Comparison of ENCODE assay signal across 7 mouse cellular contexts in genomic region chr11:66984165-66985135, GRCm38 (mm10). TPM values are rescaled to one million over a fixed set of nuclear protein-coding genes. Genes with fewer than 3 reads are reported as not detected.
A peak's percentile ranks its signal among the peaks of the same experiment; 100 is the strongest.
DNase-seq lines count a peak whose midpoint lies in the region; ATAC-seq and TF ChIP-seq lines count a peak whose summit lies in the region.

No protein-coding gene starts in this region.

- intact Hi-C loops in heart, adult 2 months (cut with DNase I), result loop anchor here (1.0 to 2.0 kb wide), 3 partner anchors 36 to 79 kb away; no protein-coding TSS in a partner anchor

- peaks cover 3% of the 10 kb centered on the region for H3K4me1 ChIP-seq in heart, adult 2 months (ENCODE audit: control insufficient read depth, insufficient read depth, low read length)
- no peaks in the 10 kb centered on the region; the same call in 1 of the 2 replicates for H3K4me1 ChIP-seq in kidney, adult 2 months (ENCODE audit: control insufficient read depth, insufficient read depth, low read length)
- H3K4me1 ChIP-seq in limb, embryonic 14.5 days (ENCODE audit: control insufficient read depth, insufficient read depth, low read length), result peaks cover 19% of the 10 kb centered on the region
- H3K4me1 ChIP-seq in midbrain, embryonic 16.5 days (ENCODE audit: control insufficient read depth, insufficient read depth, low read length), result peaks cover 11% of the 10 kb centered on the region

- H3K36me3 ChIP-seq in heart, adult 2 months (ENCODE audit: control insufficient read depth, insufficient read depth, low read length), result no peaks in the 10 kb centered on the region
- no peaks in the 10 kb centered on the region for H3K36me3 ChIP-seq in kidney, adult 2 months (ENCODE audit: control insufficient read depth, insufficient read depth, low read length)
- H3K36me3 ChIP-seq in limb, embryonic 14.5 days (ENCODE audit: control insufficient read depth, insufficient read depth, low read length), result no peaks in the 10 kb centered on the region
- no peaks in the 10 kb centered on the region for H3K36me3 ChIP-seq in midbrain, embryonic 16.5 days (ENCODE audit: control insufficient read depth, insufficient read depth, low read length)

- 12% methylated on average over 28 of the region's 28 CpGs for WGBS in heart, adult 2 months
- WGBS in kidney, adult 2 months, result 14% methylated on average over 28 of the region's 28 CpGs
- 5% methylated on average over 28 of the region's 28 CpGs for WGBS in limb, embryonic 14.5 days
- WGBS in midbrain, embryonic 16.5 days, result 4% methylated on average over 28 of the region's 28 CpGs

- peak overlapping the region; percentile 56 for H3K4me3 ChIP-seq in heart, adult 2 months
- H3K4me3 ChIP-seq in kidney, adult 2 months (ENCODE audit: insufficient read depth, low read depth, low read length), result peak overlapping the region; percentile 41
- peak overlapping the region; percentile 50 for H3K4me3 ChIP-seq in limb, embryonic 14.5 days (replicated peaks; ENCODE audit: low read length)
- H3K4me3 ChIP-seq in midbrain, embryonic 16.5 days (ENCODE audit: low read depth, low read length), result peak overlapping the region; percentile 35

- peak overlapping the region; percentile 79 for H3K4me2 ChIP-seq in limb, embryonic 14.5 days (replicated peaks; ENCODE audit: low read depth, low read length, severe bottlenecking)
- peak overlapping the region; percentile 57 for H3K4me2 ChIP-seq in midbrain, embryonic 16.5 days (ENCODE audit: low read length)

- peak overlapping the region; percentile 59 for H3K9ac ChIP-seq in heart, adult 2 months (ENCODE audit: low read depth, low read length)
- H3K9ac ChIP-seq in limb, embryonic 14.5 days (ENCODE audit: low read depth, low read length, severe bottlenecking), result peak overlapping the region; percentile 55
- peak overlapping the region; percentile 53 for H3K9ac ChIP-seq in midbrain, embryonic 16.5 days (ENCODE audit: low read depth, low read length)

- peak; percentile 85 for DNase-seq in adrenal gland, postnatal 10 days
- peak; percentile 88 for DNase-seq in embryo, embryonic 11 days
- DNase-seq in heart, adult 2 months, result peak; percentile 67 to 79
- DNase-seq in kidney, adult 2 months, result peak; percentile 79
- DNase-seq in limb, embryonic 14.5 days (ENCODE audit: low spot score), result peak; percentile 83
- DNase-seq in spleen, postnatal 10 days (ENCODE audit: low spot score in 2 of 2), result peak; percentile 52 to 81

- no peaks in the 10 kb centered on the region for H3K9me3 ChIP-seq in limb, embryonic 14.5 days (ENCODE audit: control insufficient read depth, low read length)
- H3K9me3 ChIP-seq in midbrain, embryonic 16.5 days (replicated peaks; ENCODE audit: control insufficient read depth, low read length, poor library complexity, severe bottlenecking), result no peaks in the 10 kb centered on the region

- H3K27me3 ChIP-seq in heart, adult 2 months (ENCODE audit: control insufficient read depth, insufficient read depth, low read length), result no peaks in the 10 kb centered on the region
- no peaks in the 10 kb centered on the region for H3K27me3 ChIP-seq in kidney, adult 2 months (replicated peaks; ENCODE audit: control insufficient read depth, insufficient read depth, low read length)
- H3K27me3 ChIP-seq in limb, embryonic 14.5 days (ENCODE audit: control insufficient read depth, insufficient read depth, low read length), result no peaks in the 10 kb centered on the region
- H3K27me3 ChIP-seq in midbrain, embryonic 16.5 days (ENCODE audit: control insufficient read depth, insufficient read depth, low read depth, low read length), result no peaks in the 10 kb centered on the region

- TF ChIP-seq EP300 in heart, adult 2 months (IDR thresholded peaks at IDR 0.05; ENCODE audit: insufficient read depth, low read depth, low read length), result peak; percentile 57; the same call in 1 of the 2 replicates

- TF ChIP-seq POLR2A in heart, adult 2 months (IDR thresholded peaks at IDR 0.05; ENCODE audit: insufficient read depth, low read depth, low read length), result no peak
- TF ChIP-seq POLR2A in kidney, adult 2 months (IDR thresholded peaks at IDR 0.05; ENCODE audit: low read depth, low read length), result no peak
- TF ChIP-seq POLR2A in limb, embryonic 14.5 days (IDR thresholded peaks at IDR 0.05; ENCODE audit: borderline replicate concordance, extremely low read depth, insufficient read depth, insufficient read length), result no peak

- ATAC-seq in limb, embryonic 14.5 days (ENCODE audit: low FRiP score, low read depth), result peak; percentile 73; the same call in 1 of the 2 replicates
- peak; percentile 85 for ATAC-seq in midbrain, embryonic 16.5 days

- peak; percentile 87 for TF ChIP-seq CTCF in heart, adult 2 months (IDR thresholded peaks at IDR 0.05)
- peak; percentile 92 for TF ChIP-seq CTCF in kidney, adult 2 months (conservative IDR thresholded peaks at IDR 0.05; ENCODE audit: insufficient read depth, insufficient read length, low read depth, low read length)

- peak overlapping the region; percentile 78 for H3K27ac ChIP-seq in heart, adult 2 months
- H3K27ac ChIP-seq in kidney, adult 2 months (ENCODE audit: insufficient read depth, low read depth, low read length), result no peak overlapping the region
- peak overlapping the region; percentile 55 for H3K27ac ChIP-seq in limb, embryonic 14.5 days (replicated peaks; ENCODE audit: low read depth, low read length)
- peak overlapping the region; percentile 77 for H3K27ac ChIP-seq in midbrain, embryonic 16.5 days (ENCODE audit: low read length)

- H3K79me2 ChIP-seq in heart, adult 2 months (replicated peaks; ENCODE audit: control insufficient read depth, insufficient read depth, low read length), result no peaks in the 10 kb centered on the region

RNA-seq across cellular contexts. Expression of gene Tmem238l, which starts 28.0 kb away (rescaled TPM):
- total RNA-seq in adrenal gland, postnatal 10 days (2021), result not detected
- total RNA-seq in heart, adult 2 months (2021), result not detected
- not detected in 2 replicates for polyA plus RNA-seq in heart, adult 2 months (2012; rRNA removed)
- polyA plus RNA-seq in kidney, adult 2 months (2012; rRNA removed), result 5.3 and 5.8 TPM in 2 replicates
- not detected in 2 replicates for polyA plus RNA-seq in limb, embryonic 14.5 days (2012; rRNA removed)
- not detected in 2 replicates for polyA plus RNA-seq in limb, embryonic 14.5 days (2014; fragmentation: Nextera tagmentation; extraction: Ambion mirVana)
- polyA plus RNA-seq in midbrain, embryonic 16.5 days (2015; fragmentation: Nextera tagmentation; extraction: Ambion mirVana), result not detected in 2 replicates

RNA-seq across cellular contexts. Expression of gene Tmem220, which starts 40.5 kb away (rescaled TPM):
- 1 to 10 TPM; 5.2 to 6.1 TPM for total RNA-seq in adrenal gland, postnatal 10 days (2021)
- total RNA-seq in heart, adult 2 months (2021), result 1 to 10 TPM; 1.9 to 2.0 TPM
- 2.1 and 3.8 TPM in 2 replicates for polyA plus RNA-seq in heart, adult 2 months (2012; rRNA removed)
- 6.4 and 7.5 TPM in 2 replicates for polyA plus RNA-seq in kidney, adult 2 months (2012; rRNA removed)
- 1.6 and 1.7 TPM in 2 replicates for polyA plus RNA-seq in limb, embryonic 14.5 days (2012; rRNA removed)
- polyA plus RNA-seq in limb, embryonic 14.5 days (2014; fragmentation: Nextera tagmentation; extraction: Ambion mirVana), result 0.82 and 1.2 TPM in 2 replicates
- 0.47 and 0.89 TPM in 2 replicates for polyA plus RNA-seq in midbrain, embryonic 16.5 days (2015; fragmentation: Nextera tagmentation; extraction: Ambion mirVana)
